Mouse (Mus musculus) splenic B cell, adult 2 months (primary cell): ENCODE data around the gene Pde4b.

Experiments used
- DNase-seq: peaks from one replicate; pipeline ENCODE4 v3.0.0-alpha.2; 2011; ENCODE audit warnings: low read depth, low spot score
- H3K27me3 ChIP-seq: 2 replicates; pipeline ENCODE4 v1.6.1; 2012; ENCODE audit warnings: mild to moderate bottlenecking, low read length, moderate library complexity, mixed read lengths; ENCODE audit not compliant: control insufficient read depth, poor library complexity, insufficient read depth, severe bottlenecking
- H3K36me3 ChIP-seq: 2 replicates; pipeline ENCODE4 v1.6.1; 2012; ENCODE audit warnings: mild to moderate bottlenecking, low read length, moderate library complexity, mixed read lengths; ENCODE audit not compliant: control insufficient read depth, poor library complexity, insufficient read depth, severe bottlenecking

The Pde4b gene

GRCm38 (mm10) chr4:102368105-102368735, 280.9 kb downstream of the Pde4b start:
- Histone ChIP-seq H3K36me3 (no peaks in the 10 kb centered on the region), H3K27me3 (no peaks in the 10 kb centered on the region)
- DNase-seq: no peak

- no peaks in the 10 kb centered on the region for H3K36me3 ChIP-seq
- H3K27me3 ChIP-seq: no peaks in the 10 kb centered on the region
- DNase-seq: no peak
Measured at GRCm38 (mm10) chr4:102374614-102375013, 287.3 kb downstream of the Pde4b start.

GRCm38 (mm10) chr4:102382763-102383505, 295.6 kb downstream of the Pde4b start:
- DNase-seq: no peak
- Histone ChIP-seq H3K36me3 (no peaks in the 10 kb centered on the region), H3K27me3 (no peaks in the 10 kb centered on the region)

GRCm38 (mm10) chr4:102393605-102394004, 306.3 kb downstream of the Pde4b start:
- H3K27me3 ChIP-seq: no peaks in the 10 kb centered on the region
- DNase-seq: no peak
- no peaks in the 10 kb centered on the region for H3K36me3 ChIP-seq

GRCm38 (mm10) chr4:102397334-102397733, 310.0 kb downstream of the Pde4b start:
- DNase-seq: no peak
- no peaks in the 10 kb centered on the region for H3K27me3 ChIP-seq
- no peaks in the 10 kb centered on the region for H3K36me3 ChIP-seq

- Histone ChIP-seq H3K36me3 (no peaks in the 10 kb centered on the region), H3K27me3 (no peaks in the 10 kb centered on the region)
- DNase-seq: no peak
Measured at GRCm38 (mm10) chr4:102398512-102398911, 311.2 kb downstream of the Pde4b start.

GRCm38 (mm10) chr4:102406848-102407247, 319.5 kb downstream of the Pde4b start:
- DNase-seq: no peak
- no peaks in the 10 kb centered on the region for H3K27me3 ChIP-seq
- H3K36me3 ChIP-seq: no peaks in the 10 kb centered on the region

- Histone ChIP-seq H3K27me3 (no peaks in the 10 kb centered on the region), H3K36me3 (no peaks in the 10 kb centered on the region)
- no peak for DNase-seq
Measured at GRCm38 (mm10) chr4:102408132-102408531, 320.8 kb downstream of the Pde4b start.

- H3K36me3 ChIP-seq: no peaks in the 10 kb centered on the region
- no peaks in the 10 kb centered on the region for H3K27me3 ChIP-seq
- no peak for DNase-seq
Measured at GRCm38 (mm10) chr4:102408938-102409337, 321.6 kb downstream of the Pde4b start.

GRCm38 (mm10) chr4:102413101-102413500, 325.8 kb downstream of the Pde4b start:
- DNase-seq: no peak
- no peaks in the 10 kb centered on the region for H3K36me3 ChIP-seq
- H3K27me3 ChIP-seq: no peaks in the 10 kb centered on the region

GRCm38 (mm10) chr4:102413794-102414193, 326.5 kb downstream of the Pde4b start:
- Histone ChIP-seq H3K27me3 (no peaks in the 10 kb centered on the region), H3K36me3 (no peaks in the 10 kb centered on the region)
- no peak for DNase-seq

GRCm38 (mm10) chr4:102414610-102415009, 327.3 kb downstream of the Pde4b start:
- no peak for DNase-seq
- no peaks in the 10 kb centered on the region for H3K27me3 ChIP-seq
- H3K36me3 ChIP-seq: no peaks in the 10 kb centered on the region

GRCm38 (mm10) chr4:102420794-102421397, 333.6 kb downstream of the Pde4b start:
- no peak for DNase-seq
- Histone ChIP-seq H3K27me3 (no peaks in the 10 kb centered on the region), H3K36me3 (no peaks in the 10 kb centered on the region)

- H3K36me3 ChIP-seq: no peaks in the 10 kb centered on the region
- no peak for DNase-seq
- no peaks in the 10 kb centered on the region for H3K27me3 ChIP-seq
Measured at GRCm38 (mm10) chr4:102421398-102421859, 334.1 kb downstream of the Pde4b start.

GRCm38 (mm10) chr4:102424104-102424503, 336.8 kb downstream of the Pde4b start:
- H3K36me3 ChIP-seq: no peaks in the 10 kb centered on the region
- no peak for DNase-seq
- no peaks in the 10 kb centered on the region for H3K27me3 ChIP-seq
